Mouse (Mus musculus) spleen, postnatal 10 days (tissue): ENCODE data around the gene Hcfc1r1.

Experiments used
- DNase-seq, 2 experiments: peaks; one replicate each; pipeline ENCODE4 v3.0.0; 2021 to 2022; ENCODE audit warnings: low spot score in 2 of 2

The Hcfc1r1 gene

GRCm38 (mm10) chr17:23673424-23674073 lies at the start of gene Hcfc1r1, which contains the start of gene Thoc6:
Gene Hcfc1r1, plus strand, starts transcription at chr17:23673596.
Gene Thoc6, minus strand, starts transcription at chr17:23673882.
- DNase-seq, result peak; percentile 80 to 89

- no peak for DNase-seq
These were observed 45.6 kb upstream of the Hcfc1r1 start for GRCm38 (mm10) chr17:23627813-23628212.

GRCm38 (mm10) chr17:23630195-23631020 lies 43.0 kb upstream of the Hcfc1r1 start:
- peak; percentile 64 to 84 for DNase-seq

- DNase-seq, result no peak
These were observed 42.2 kb upstream of the Hcfc1r1 start for GRCm38 (mm10) chr17:23631241-23631640.

- no peak for DNase-seq
These were observed 28.5 kb upstream of the Hcfc1r1 start, which contains the start of gene Mmp25 for GRCm38 (mm10) chr17:23644613-23645495. Gene Mmp25, minus strand, starts transcription at chr17:23645277.

- no peak for DNase-seq
These were observed 27.5 kb upstream of the Hcfc1r1 start for GRCm38 (mm10) chr17:23645894-23646293.

- DNase-seq, result no peak
These were observed 22.0 kb upstream of the Hcfc1r1 start for GRCm38 (mm10) chr17:23651363-23651762.

GRCm38 (mm10) chr17:23653324-23653723 lies 20.1 kb upstream of the Hcfc1r1 start:
- DNase-seq, result no peak

GRCm38 (mm10) chr17:23654001-23654400 lies 19.4 kb upstream of the Hcfc1r1 start:
- DNase-seq, result no peak

GRCm38 (mm10) chr17:23654410-23654809 lies 19.0 kb upstream of the Hcfc1r1 start:
- DNase-seq, result no peak

- DNase-seq, result no peak
These were observed 14.9 kb upstream of the Hcfc1r1 start for GRCm38 (mm10) chr17:23658450-23658849.

GRCm38 (mm10) chr17:23660117-23660875 lies 13.1 kb upstream of the Hcfc1r1 start, which contains the start of gene Bicdl2:
Gene Bicdl2, plus strand, starts transcription at chr17:23660506.
- peak; percentile 32 to 67 for DNase-seq

- DNase-seq, result no peak
These were observed 12.6 kb upstream of the Hcfc1r1 start for GRCm38 (mm10) chr17:23660876-23661200.

- DNase-seq, result peak in 1 of 2 experiments; percentile 61
These were observed 11.9 kb upstream of the Hcfc1r1 start for GRCm38 (mm10) chr17:23661526-23661925.

GRCm38 (mm10) chr17:23664556-23665021 lies 8.8 kb upstream of the Hcfc1r1 start:
- DNase-seq, result no peak

- DNase-seq, result no peak
These were observed 7.9 kb upstream of the Hcfc1r1 start for GRCm38 (mm10) chr17:23665511-23665910.

GRCm38 (mm10) chr17:23670516-23671074 lies 2.8 kb upstream of the Hcfc1r1 start:
- DNase-seq, result no peak

- no peak for DNase-seq
These were observed 1.9 kb upstream of the Hcfc1r1 start for GRCm38 (mm10) chr17:23671519-23671918.

- no peak for DNase-seq
These were observed 635 bp upstream of the Hcfc1r1 start for GRCm38 (mm10) chr17:23672761-23673160.

- DNase-seq, result no peak
These were observed 1.0 kb downstream of the Hcfc1r1 start for GRCm38 (mm10) chr17:23674271-23674952.
